Comparison of ENCODE assay signal across 22 mouse cellular contexts in genomic region chr19:6171215-6171614, GRCm38 (mm10). TPM values are rescaled to one million over a fixed set of nuclear protein-coding genes. Genes with fewer than 3 reads are reported as not detected.
A peak's percentile ranks its signal among the peaks of the same experiment; 100 is the strongest.
DNase-seq lines count a peak whose midpoint lies in the region; ATAC-seq and TF ChIP-seq lines count a peak whose summit lies in the region.
"Had no signal": no experiment of that assay in that cellular context is flagged by ENCODE, and none has a peak within 500 bp of the region (broad histone marks: within the 10 kb centered on the region; RNA-seq: fewer than 3 reads in every experiment).

No protein-coding gene starts in this region.

- no peaks in the 10 kb centered on the region for H3K4me1 ChIP-seq in kidney, embryonic 15.5 days
- H3K4me1 ChIP-seq in kidney, embryonic 16.5 days (ENCODE audit: insufficient read depth, low read length) = no peaks in the 10 kb centered on the region
- no peaks in the 10 kb centered on the region for H3K4me1 ChIP-seq in stomach, postnatal 0 days (replicated peaks; ENCODE audit: control insufficient read depth, insufficient read depth)
- H3K4me1 ChIP-seq in embryonic facial prominence, embryonic 10.5 days = peaks cover 4% of the 10 kb centered on the region; the same call in 1 of the 2 replicates
- H3K4me1 ChIP-seq: embryonic facial prominence, embryonic 13.5 days; forebrain, embryonic 15.5 days; heart, embryonic 13.5 days; hindbrain, embryonic 13.5 days had no signal

- WGBS in kidney, embryonic 15.5 days = 82% methylated on average over 8 of the region's 8 CpGs
- 84% methylated on average over 8 of the region's 8 CpGs for WGBS in kidney, embryonic 16.5 days
- 75% methylated on average over 8 of the region's 8 CpGs for WGBS in stomach, postnatal 0 days
- 85% methylated on average over 8 of the region's 8 CpGs for WGBS in embryonic facial prominence, embryonic 10.5 days

- DNase-seq in kidney, adult 11 months = peak; percentile 16
- peak; percentile 17 to 60 for DNase-seq in kidney, postnatal 36 days
- DNase-seq in stomach, postnatal 0 days (ENCODE audit: low spot score) = peak; percentile 21
- no peak for DNase-seq in embryonic facial prominence, embryonic 10.5 days (ENCODE audit: low spot score)
- DNase-seq: adrenal gland, adult 8-10 months; adrenal gland, postnatal 36 days; cerebellum, adult 8-10 months; cerebellum, postnatal 25 days; gastrocnemius, postnatal 36 days; heart, adult 11 months had no signal

- H3K9ac ChIP-seq in kidney, embryonic 15.5 days = no peak overlapping the region
- H3K9ac ChIP-seq in kidney, embryonic 16.5 days (replicated peaks; ENCODE audit: low read length) = no peak overlapping the region
- no peak overlapping the region for H3K9ac ChIP-seq in stomach, postnatal 0 days (ENCODE audit: low read length)
- H3K9ac ChIP-seq: embryonic facial prominence, embryonic 13.5 days; forebrain, embryonic 15.5 days; heart, embryonic 13.5 days; hindbrain, embryonic 13.5 days had no signal

- no peaks in the 10 kb centered on the region for H3K27me3 ChIP-seq in kidney, embryonic 15.5 days
- H3K27me3 ChIP-seq in kidney, embryonic 16.5 days (ENCODE audit: insufficient read depth, low read length) = no peaks in the 10 kb centered on the region
- no peaks in the 10 kb centered on the region for H3K27me3 ChIP-seq in stomach, postnatal 0 days (ENCODE audit: control insufficient read depth, insufficient read depth, low read length)
- no peaks in the 10 kb centered on the region for H3K27me3 ChIP-seq in embryonic facial prominence, embryonic 10.5 days (replicated peaks; ENCODE audit: low read depth, poor library complexity, severe bottlenecking)
- H3K27me3 ChIP-seq: embryonic facial prominence, embryonic 13.5 days; forebrain, embryonic 15.5 days; heart, embryonic 13.5 days; hindbrain, embryonic 13.5 days had no signal

- no peak for TF ChIP-seq CTCF in stomach, postnatal 0 days (IDR thresholded peaks at IDR 0.05; ENCODE audit: low read depth)

- no peaks in the 10 kb centered on the region for H3K9me3 ChIP-seq in kidney, embryonic 15.5 days (replicated peaks)
- H3K9me3 ChIP-seq in kidney, embryonic 16.5 days (ENCODE audit: low read length) = no peaks in the 10 kb centered on the region
- no peaks in the 10 kb centered on the region for H3K9me3 ChIP-seq in stomach, postnatal 0 days (ENCODE audit: control insufficient read depth, low read length)
- H3K9me3 ChIP-seq in embryonic facial prominence, embryonic 10.5 days = no peaks in the 10 kb centered on the region
- H3K9me3 ChIP-seq: embryonic facial prominence, embryonic 13.5 days; forebrain, embryonic 15.5 days; heart, embryonic 13.5 days; hindbrain, embryonic 13.5 days had no signal

- H3K4me2 ChIP-seq in kidney, embryonic 15.5 days = no peak overlapping the region
- no peak overlapping the region for H3K4me2 ChIP-seq in kidney, embryonic 16.5 days (replicated peaks; ENCODE audit: low read depth, low read length)
- no peak overlapping the region for H3K4me2 ChIP-seq in stomach, postnatal 0 days (replicated peaks; ENCODE audit: low read depth)
- H3K4me2 ChIP-seq: embryonic facial prominence, embryonic 13.5 days; forebrain, embryonic 15.5 days; heart, embryonic 13.5 days; hindbrain, embryonic 13.5 days had no signal

- H3K4me3 ChIP-seq in kidney, embryonic 15.5 days (replicated peaks) = no peak overlapping the region
- no peak overlapping the region for H3K4me3 ChIP-seq in kidney, embryonic 16.5 days (ENCODE audit: low read length)
- no peak overlapping the region for H3K4me3 ChIP-seq in stomach, postnatal 0 days (ENCODE audit: low read depth, low read length)
- H3K4me3 ChIP-seq in embryonic facial prominence, embryonic 10.5 days = no peak overlapping the region
- H3K4me3 ChIP-seq: embryonic facial prominence, embryonic 13.5 days; forebrain, embryonic 15.5 days; heart, embryonic 13.5 days; hindbrain, embryonic 13.5 days had no signal

- no peaks in the 10 kb centered on the region for H3K36me3 ChIP-seq in kidney, embryonic 15.5 days
- H3K36me3 ChIP-seq in kidney, embryonic 16.5 days (ENCODE audit: insufficient read depth, low read length) = no peaks in the 10 kb centered on the region
- no peaks in the 10 kb centered on the region for H3K36me3 ChIP-seq in stomach, postnatal 0 days (ENCODE audit: control insufficient read depth, insufficient read depth, low read length)
- no peaks in the 10 kb centered on the region for H3K36me3 ChIP-seq in embryonic facial prominence, embryonic 10.5 days (replicated peaks)
- H3K36me3 ChIP-seq: embryonic facial prominence, embryonic 13.5 days; forebrain, embryonic 15.5 days; heart, embryonic 13.5 days; hindbrain, embryonic 13.5 days had no signal

- no peak for ATAC-seq in kidney, embryonic 15.5 days (replicated peaks; ENCODE audit: low FRiP score)
- no peak for ATAC-seq in kidney, embryonic 16.5 days (ENCODE audit: low FRiP score, low TSS enrichment)
- 0 out of 2 replicates have a peak, but pooled peaks have one; percentile 27 for ATAC-seq in erythroid progenitor cell, adult 5-6 weeks (replicated peaks; ENCODE audit: low FRiP score, poor library complexity, severe bottlenecking)
- ATAC-seq in stomach, postnatal 0 days (ENCODE audit: low FRiP score, low TSS enrichment) = 0 out of 2 replicates have a peak, but pooled peaks have one; percentile 68
- ATAC-seq: forebrain, embryonic 15.5 days; hindbrain, postnatal 0 days had no signal

- no peak overlapping the region for H3K27ac ChIP-seq in kidney, embryonic 15.5 days
- no peak overlapping the region for H3K27ac ChIP-seq in kidney, embryonic 16.5 days (ENCODE audit: low read length)
- H3K27ac ChIP-seq in stomach, postnatal 0 days (replicated peaks) = no peak overlapping the region
- H3K27ac ChIP-seq in embryonic facial prominence, embryonic 10.5 days (replicated peaks) = no peak overlapping the region
- H3K27ac ChIP-seq: embryonic facial prominence, embryonic 13.5 days; forebrain, embryonic 15.5 days; heart, embryonic 13.5 days; hindbrain, embryonic 13.5 days; hindbrain, postnatal 0 days had no signal

- TF ChIP-seq EP300 in stomach, postnatal 0 days (optimal IDR thresholded peaks at IDR 0.05) = no peak

RNA-seq across cellular contexts. Expression of gene Majin, which starts 13.0 kb away (rescaled TPM):
- polyA plus RNA-seq in kidney, embryonic 15.5 days (2015; fragmentation: Nextera tagmentation; extraction: Ambion mirVana) = not detected in 2 replicates
- not detected in 2 replicates for polyA plus RNA-seq in kidney, embryonic 16.5 days (2015; fragmentation: Nextera tagmentation; extraction: Ambion mirVana)
- total RNA-seq in erythroid progenitor cell, adult 5-6 weeks (2015; ENCODE audit: low replicate concordance) = not detected in 2 replicates
- total RNA-seq in erythroid progenitor cell, adult 5-6 weeks (2017; ENCODE audit: low replicate concordance) = not detected in 2 replicates
- 0.11 TPM in 1 of 2 replicates, not detected in the other for polyA plus RNA-seq in stomach, postnatal 0 days (2015; fragmentation: Nextera tagmentation; extraction: Ambion mirVana)
- polyA plus RNA-seq in embryonic facial prominence, embryonic 10.5 days (2016; fragmentation: Nextera tagmentation; extraction: Ambion mirVana) = not detected in 2 replicates
- total RNA-seq: CH12.LX; gastrocnemius, adult 8-10 months; gastrocnemius, postnatal 36 days; hematopoietic stem cell, adult 5-6 weeks; hindbrain, postnatal 0 days had no signal
- polyA plus RNA-seq: embryonic facial prominence, embryonic 13.5 days; forebrain, embryonic 15.5 days; heart, embryonic 13.5 days; heart, postnatal 0 days; hindbrain, embryonic 13.5 days; hindbrain, postnatal 0 days had no signal

RNA-seq across cellular contexts. Expression of gene Arl2, which starts 29.9 kb away (rescaled TPM):
- 103 and 113 TPM in 2 replicates for polyA plus RNA-seq in kidney, embryonic 15.5 days (2015; fragmentation: Nextera tagmentation; extraction: Ambion mirVana)
- polyA plus RNA-seq in kidney, embryonic 16.5 days (2015; fragmentation: Nextera tagmentation; extraction: Ambion mirVana) = 111 and 113 TPM in 2 replicates
- 17.2 and 19.8 TPM in 2 replicates for total RNA-seq in erythroid progenitor cell, adult 5-6 weeks (2015; ENCODE audit: low replicate concordance)
- total RNA-seq in erythroid progenitor cell, adult 5-6 weeks (2017; ENCODE audit: low replicate concordance) = 9.4 and 17.3 TPM in 2 replicates
- 74.0 and 77.2 TPM in 2 replicates for polyA plus RNA-seq in stomach, postnatal 0 days (2015; fragmentation: Nextera tagmentation; extraction: Ambion mirVana)
- polyA plus RNA-seq in embryonic facial prominence, embryonic 10.5 days (2016; fragmentation: Nextera tagmentation; extraction: Ambion mirVana) = 111 and 112 TPM in 2 replicates

RNA-seq across cellular contexts. Expression of gene Batf2, which starts 30.4 kb away (rescaled TPM):
- 0.52 and 0.54 TPM in 2 replicates for polyA plus RNA-seq in kidney, embryonic 15.5 days (2015; fragmentation: Nextera tagmentation; extraction: Ambion mirVana)
- 0.47 and 0.84 TPM in 2 replicates for polyA plus RNA-seq in kidney, embryonic 16.5 days (2015; fragmentation: Nextera tagmentation; extraction: Ambion mirVana)
- total RNA-seq in erythroid progenitor cell, adult 5-6 weeks (2015; ENCODE audit: low replicate concordance) = 2.5 and 7.1 TPM in 2 replicates
- 1.7 TPM in 1 of 2 replicates, not detected in the other for total RNA-seq in erythroid progenitor cell, adult 5-6 weeks (2017; ENCODE audit: low replicate concordance)
- polyA plus RNA-seq in stomach, postnatal 0 days (2015; fragmentation: Nextera tagmentation; extraction: Ambion mirVana) = 0.49 and 0.52 TPM in 2 replicates
- not detected in 2 replicates for polyA plus RNA-seq in embryonic facial prominence, embryonic 10.5 days (2016; fragmentation: Nextera tagmentation; extraction: Ambion mirVana)
- total RNA-seq: CH12.LX; hindbrain, postnatal 0 days had no signal
- polyA plus RNA-seq: embryonic facial prominence, embryonic 13.5 days; forebrain, embryonic 15.5 days; heart, embryonic 13.5 days; hindbrain, embryonic 13.5 days had no signal

RNA-seq across cellular contexts. Expression of gene Snx15, which starts 43.1 kb away (rescaled TPM):
- polyA plus RNA-seq in kidney, embryonic 15.5 days (2015; fragmentation: Nextera tagmentation; extraction: Ambion mirVana) = 32.3 and 34.2 TPM in 2 replicates
- polyA plus RNA-seq in kidney, embryonic 16.5 days (2015; fragmentation: Nextera tagmentation; extraction: Ambion mirVana) = 33.3 and 36.2 TPM in 2 replicates
- 52.8 and 61.6 TPM in 2 replicates for total RNA-seq in erythroid progenitor cell, adult 5-6 weeks (2015; ENCODE audit: low replicate concordance)
- total RNA-seq in erythroid progenitor cell, adult 5-6 weeks (2017; ENCODE audit: low replicate concordance) = 23.8 and 39.4 TPM in 2 replicates
- 24.7 and 25.0 TPM in 2 replicates for polyA plus RNA-seq in stomach, postnatal 0 days (2015; fragmentation: Nextera tagmentation; extraction: Ambion mirVana)
- 29.1 and 30.2 TPM in 2 replicates for polyA plus RNA-seq in embryonic facial prominence, embryonic 10.5 days (2016; fragmentation: Nextera tagmentation; extraction: Ambion mirVana)

RNA-seq across cellular contexts. Expression of gene Sac3d1, which starts 52.8 kb away (rescaled TPM):
- 44.0 and 47.2 TPM in 2 replicates for polyA plus RNA-seq in kidney, embryonic 15.5 days (2015; fragmentation: Nextera tagmentation; extraction: Ambion mirVana)
- polyA plus RNA-seq in kidney, embryonic 16.5 days (2015; fragmentation: Nextera tagmentation; extraction: Ambion mirVana) = 42.3 and 43.7 TPM in 2 replicates
- total RNA-seq in erythroid progenitor cell, adult 5-6 weeks (2015; ENCODE audit: low replicate concordance) = 2.5 and 5.9 TPM in 2 replicates
- 4.4 and 4.6 TPM in 2 replicates for total RNA-seq in erythroid progenitor cell, adult 5-6 weeks (2017; ENCODE audit: low replicate concordance)
- polyA plus RNA-seq in stomach, postnatal 0 days (2015; fragmentation: Nextera tagmentation; extraction: Ambion mirVana) = 26.8 and 29.4 TPM in 2 replicates
- polyA plus RNA-seq in embryonic facial prominence, embryonic 10.5 days (2016; fragmentation: Nextera tagmentation; extraction: Ambion mirVana) = 66.1 and 67.7 TPM in 2 replicates

Comparison
In these comparisons a context has a peak if more than half of its experiments do, and no peak if none do; other contexts are left out.
1. ATAC-seq: peak in erythroid progenitor cell, adult 5-6 weeks (single experiment) and stomach, postnatal 0 days (single experiment); none in kidney, embryonic 15.5 days (single experiment) and kidney, embryonic 16.5 days (single experiment).